Mouse (Mus musculus) liver, embryonic 14.5 days (tissue): ENCODE data around the gene Spata2l.

Experiments used
- CTCF ChIP-seq: IDR thresholded peaks from 2 replicates; pipeline ENCODE4 v1.5.1; 2016; ENCODE audit warnings: antibody characterized with exemption, low read depth, control low read depth
- EP300 ChIP-seq: IDR thresholded peaks from 2 replicates; pipeline ENCODE4 v1.6.1; 2016; ENCODE audit warnings: antibody characterized with exemption, low read depth

DNA sequence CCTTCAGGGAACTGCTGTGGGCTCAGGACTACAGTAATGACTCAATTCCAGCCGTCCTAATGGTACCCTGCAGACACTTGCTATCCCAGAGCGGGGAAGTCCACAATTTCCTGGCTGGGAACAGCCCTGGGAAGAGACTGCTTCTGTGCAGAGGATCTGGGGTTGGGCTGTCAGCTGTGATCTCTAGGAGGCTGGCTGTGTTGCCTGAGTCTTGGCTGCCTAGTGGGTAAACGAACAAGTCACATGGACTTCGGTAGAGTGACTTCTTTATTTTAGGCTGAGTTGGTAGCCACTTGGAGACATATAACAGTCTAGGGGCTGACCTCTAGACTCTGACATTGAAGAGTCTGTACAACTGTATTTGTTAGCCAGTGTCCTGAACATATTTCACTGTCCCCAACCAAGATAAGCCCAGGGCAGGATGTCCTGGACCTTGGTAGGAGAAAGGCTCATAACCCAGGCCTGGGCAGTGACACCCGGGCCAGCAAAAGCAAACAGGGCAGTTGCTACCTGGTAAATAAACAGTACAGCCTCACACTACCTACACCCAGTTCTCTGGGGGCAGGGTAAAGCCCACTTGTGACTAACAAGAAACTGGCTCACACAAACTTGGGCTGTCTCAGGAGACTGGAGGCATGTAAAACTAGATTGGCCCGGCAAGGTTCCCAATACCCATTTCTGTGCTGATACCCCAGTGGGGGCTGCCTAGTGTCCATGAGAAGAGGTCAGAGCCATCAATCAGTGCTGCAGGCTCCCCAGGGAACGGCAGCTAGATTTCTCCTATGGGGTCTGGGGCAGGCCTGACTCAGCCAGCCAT, 6.3 kb upstream of the Spata2l start:
- no peak for TF ChIP-seq CTCF
- TF ChIP-seq EP300: no peak
